Mouse (Mus musculus): Measurements from ENCODE around the gene Cdh4.

Gene Cdh4

GRCm38 (mm10) chr2:179802411-179802810 lies 360.2 kb downstream of the Cdh4 start:
- no peak for DNase-seq

GRCm38 (mm10) chr2:179811086-179811485 lies 368.9 kb downstream of the Cdh4 start:
- DNase-seq: no peak

- DNase-seq: no peak
Observed at GRCm38 (mm10) chr2:179813035-179813827, 371.0 kb downstream of the Cdh4 start.

GRCm38 (mm10) chr2:179824776-179825326 lies 382.6 kb downstream of the Cdh4 start:
- no peak for DNase-seq

GRCm38 (mm10) chr2:179828968-179829367 lies 386.7 kb downstream of the Cdh4 start:
- DNase-seq: no peak

- DNase-seq: peak; percentile 15 to 16
Observed at GRCm38 (mm10) chr2:179829972-179830371, 387.7 kb downstream of the Cdh4 start.

GRCm38 (mm10) chr2:179834892-179835291 lies 392.7 kb downstream of the Cdh4 start:
- no peak for DNase-seq

- DNase-seq: no peak
Observed at GRCm38 (mm10) chr2:179835570-179835969, 393.3 kb downstream of the Cdh4 start.

GRCm38 (mm10) chr2:179837186-179837585 lies 395.0 kb downstream of the Cdh4 start:
- DNase-seq: no peak

- no peak for DNase-seq
Observed at GRCm38 (mm10) chr2:179838036-179838435, 395.8 kb downstream of the Cdh4 start.

- DNase-seq: no peak
Observed at GRCm38 (mm10) chr2:179842610-179843389, 400.6 kb downstream of the Cdh4 start.

GRCm38 (mm10) chr2:179849732-179850131 lies 407.5 kb downstream of the Cdh4 start:
- no peak for DNase-seq

GRCm38 (mm10) chr2:179852169-179852568 lies 409.9 kb downstream of the Cdh4 start:
- no peak for DNase-seq

GRCm38 (mm10) chr2:179852862-179853261 lies 410.6 kb downstream of the Cdh4 start:
- DNase-seq: no peak

GRCm38 (mm10) chr2:179853892-179854291 lies 411.7 kb downstream of the Cdh4 start:
- DNase-seq: no peak

GRCm38 (mm10) chr2:179857086-179857485 lies 414.9 kb downstream of the Cdh4 start:
- no peak for DNase-seq

GRCm38 (mm10) chr2:179862676-179863075 lies 420.4 kb downstream of the Cdh4 start:
- DNase-seq: no peak

- no peak for DNase-seq
Observed at GRCm38 (mm10) chr2:179863266-179863665, 421.0 kb downstream of the Cdh4 start.

GRCm38 (mm10) chr2:179865097-179865496 lies 422.9 kb downstream of the Cdh4 start:
- no peak for DNase-seq

GRCm38 (mm10) chr2:179867669-179868068 lies 425.4 kb downstream of the Cdh4 start:
- DNase-seq: no peak

- no peak for DNase-seq
Observed at GRCm38 (mm10) chr2:179869871-179870270, 427.6 kb downstream of the Cdh4 start.

- DNase-seq: no peak
Observed at GRCm38 (mm10) chr2:179872724-179873123, 430.5 kb downstream of the Cdh4 start.

GRCm38 (mm10) chr2:179873315-179873714 lies 431.1 kb downstream of the Cdh4 start:
- peak; percentile 15 to 22 for DNase-seq

- peak; percentile 36 to 42 for DNase-seq
Observed at GRCm38 (mm10) chr2:179875147-179875546, 432.9 kb downstream of the Cdh4 start.

All from thymus, postnatal 36 days (tissue).